Mouse (Mus musculus): ENCODE results near the gene Cacna1s. TPM values are rescaled to one million over a fixed set of nuclear protein-coding genes. Genes with fewer than 3 reads are reported as not detected.

The Cacna1s gene
- total RNA-seq, 2 experiments from 2014 or later = 1.5 to 1.7 TPM

- no peak for DNase-seq (ENCODE audit: low spot score in 2 of 2)
Observed at GRCm38 (mm10) chr1:136135046-136135445, 82.5 kb downstream of the Cacna1s start.

DNA sequence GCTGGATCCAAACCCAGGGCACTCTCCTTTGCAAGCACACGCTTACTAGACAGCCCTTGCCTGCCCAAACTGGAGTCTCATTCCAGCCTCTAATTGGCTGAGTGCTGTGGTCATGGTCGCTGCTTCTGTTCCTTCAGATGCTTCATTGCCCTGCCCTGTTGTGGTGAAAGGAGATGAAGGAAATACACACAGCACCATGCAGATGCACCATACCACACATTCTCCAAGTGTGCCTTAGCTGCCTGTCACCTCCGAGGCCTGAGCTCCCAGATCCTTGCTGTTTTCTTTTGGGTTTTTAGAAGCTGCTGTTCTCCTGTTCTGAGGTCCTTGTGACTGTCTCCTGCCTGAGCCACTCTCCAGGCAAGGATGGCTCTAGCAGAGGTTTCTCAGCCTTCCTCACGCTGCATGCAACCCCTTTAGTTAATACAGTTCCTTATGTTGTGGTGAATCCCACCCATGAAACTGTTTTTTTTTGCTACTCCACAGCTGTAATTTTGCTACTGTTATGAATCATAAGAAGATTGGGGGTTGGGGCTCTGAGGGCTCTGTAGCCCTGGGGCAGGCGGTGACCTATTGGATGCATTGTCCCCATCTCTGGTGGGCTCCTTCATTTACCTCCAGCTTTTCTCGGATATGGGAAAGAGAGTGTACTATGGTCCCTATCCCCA lies 83.4 kb downstream of the Cacna1s start:
- no peak for DNase-seq (ENCODE audit: low spot score in 2 of 2)

GRCm38 (mm10) chr1:136136547-136136946 lies 84.0 kb downstream of the Cacna1s start:
- no peak for DNase-seq (ENCODE audit: low spot score in 2 of 2)

DNA sequence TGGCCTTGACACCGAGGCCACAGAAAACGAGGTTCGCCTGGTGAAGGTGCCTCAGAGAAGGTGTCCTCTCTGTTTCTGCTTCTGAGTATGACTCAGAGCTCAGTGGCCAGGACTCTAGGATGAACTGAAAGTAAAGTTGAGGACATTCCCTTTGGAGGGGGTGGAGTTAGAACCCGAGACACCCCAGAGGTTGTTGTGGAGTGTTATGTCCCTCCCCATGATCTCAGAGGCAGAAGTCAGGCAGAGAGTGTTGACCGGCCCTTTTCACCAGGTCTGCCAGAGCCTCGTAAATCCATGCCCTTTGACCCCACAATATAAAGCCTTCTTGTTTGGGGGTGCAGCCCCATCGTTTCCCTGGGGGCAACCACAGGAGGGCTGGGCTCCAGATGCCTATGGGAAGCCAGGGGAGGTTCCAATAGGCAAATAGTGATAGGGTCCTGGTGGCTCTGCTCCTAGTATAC lies 84.6 kb downstream of the Cacna1s start:
- DNase-seq (ENCODE audit: low spot score in 2 of 2) = no peak

- DNase-seq (ENCODE audit: low spot score in 2 of 2) = peak in 1 of 2 experiments; percentile 35
Observed at GRCm38 (mm10) chr1:136137575-136137974, 85.0 kb downstream of the Cacna1s start.

GRCm38 (mm10) chr1:136138191-136138830 lies 85.8 kb downstream of the Cacna1s start:
- DNase-seq (ENCODE audit: low spot score in 2 of 2) = peak in 1 of 2 experiments; percentile 3

DNA sequence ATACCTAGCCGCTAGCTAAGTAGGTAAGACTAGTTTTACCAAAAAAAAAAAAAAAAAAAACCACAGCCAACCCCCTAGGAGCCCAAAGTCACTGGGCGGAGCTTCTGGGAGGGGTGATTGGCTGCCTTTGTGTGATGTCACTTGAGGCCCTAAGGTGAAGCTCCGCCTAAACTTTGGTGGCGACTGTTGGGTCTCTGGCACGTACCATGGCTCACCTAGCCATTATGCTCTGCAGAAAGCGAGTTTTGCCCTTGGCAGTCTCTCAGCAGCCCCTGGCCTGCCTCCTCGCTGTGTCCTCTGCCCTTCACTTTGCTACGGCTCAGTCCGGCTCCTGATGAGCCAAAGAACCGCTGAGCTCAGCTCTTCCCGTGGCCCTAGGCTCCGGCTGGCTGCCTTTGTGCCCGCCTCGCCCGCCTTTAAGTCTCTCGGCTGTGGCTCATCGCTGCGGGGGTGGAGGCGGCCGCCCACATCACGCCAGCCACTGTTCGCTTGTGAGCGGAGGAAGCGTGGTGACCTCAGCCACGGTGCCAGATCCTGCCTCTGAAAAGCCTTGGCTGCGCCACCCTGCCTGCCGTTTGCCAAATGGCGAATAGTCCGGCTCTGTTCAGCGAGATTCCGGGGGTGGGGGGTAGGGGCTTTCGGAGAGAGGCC lies 87.6 kb downstream of the Cacna1s start:
- DNase-seq (ENCODE audit: low spot score in 2 of 2) = peak; percentile 88 to 92

- peak in 1 of 2 experiments; percentile 42 for DNase-seq (ENCODE audit: low spot score in 2 of 2)
Observed at GRCm38 (mm10) chr1:136141176-136141950, 88.8 kb downstream of the Cacna1s start.

DNA sequence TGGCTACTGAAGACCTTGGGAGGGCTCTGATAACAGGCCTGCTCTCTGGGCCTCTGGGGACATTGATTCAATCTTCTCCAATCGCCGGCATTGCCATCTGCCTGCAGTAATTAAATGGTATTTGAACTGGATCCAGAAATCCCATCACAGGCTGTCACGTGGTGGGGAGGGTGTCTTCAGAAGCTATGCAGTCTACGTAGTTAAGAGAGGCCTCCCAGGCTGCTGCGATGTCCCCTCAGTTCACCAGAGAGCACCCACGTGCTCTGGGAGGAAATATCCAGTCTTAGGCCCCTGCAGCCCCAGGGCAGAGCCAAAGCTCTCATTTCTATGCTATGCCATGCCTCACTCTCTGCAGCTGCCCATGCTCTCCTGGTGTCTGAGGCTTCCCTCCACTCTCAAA lies 89.8 kb downstream of the Cacna1s start:
- peak in 1 of 2 experiments; percentile 63 for DNase-seq (ENCODE audit: low spot score in 2 of 2)

DNA sequence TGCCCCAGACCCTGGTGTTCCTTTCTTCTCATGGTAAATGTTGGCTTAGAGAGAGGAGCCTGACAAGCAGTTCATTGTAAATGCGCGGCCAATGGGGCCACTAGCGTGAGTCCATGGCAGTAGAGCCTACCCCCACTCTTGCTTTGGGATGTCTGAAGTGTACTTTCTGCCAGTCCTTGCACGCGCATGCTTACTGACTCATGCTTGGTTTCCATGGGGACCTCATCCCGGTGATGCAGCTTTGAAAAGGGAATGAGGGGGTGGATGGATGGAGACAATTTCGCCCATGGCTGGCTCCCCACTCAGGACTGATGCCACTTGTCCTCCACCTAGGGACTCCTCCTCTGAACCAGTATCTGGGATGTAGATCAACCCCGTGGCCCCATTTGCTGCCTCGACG lies 91.0 kb downstream of the Cacna1s start:
- DNase-seq (ENCODE audit: low spot score in 2 of 2) = peak; percentile 68 to 84

DNA sequence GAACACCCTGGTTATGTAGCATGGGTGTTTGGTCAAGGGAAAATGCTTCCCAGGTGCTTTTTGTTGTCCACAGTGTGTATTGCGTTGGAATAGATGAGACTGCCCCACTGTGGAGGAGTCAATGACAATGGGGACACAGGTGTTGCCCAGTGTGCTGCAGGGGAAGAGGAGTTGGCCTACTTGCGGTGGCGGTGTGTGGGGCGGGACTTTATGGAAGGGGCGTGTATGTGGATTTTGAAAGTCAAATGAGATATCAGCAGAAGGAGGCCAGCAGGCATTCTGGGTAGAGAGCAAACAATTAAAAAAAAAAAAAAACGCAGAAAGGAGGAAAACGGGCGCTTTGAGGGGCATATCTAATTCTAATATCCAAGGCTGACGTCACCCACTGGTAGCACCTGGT lies 97.2 kb downstream of the Cacna1s start:
- DNase-seq (ENCODE audit: low spot score in 2 of 2) = no peak

DNA sequence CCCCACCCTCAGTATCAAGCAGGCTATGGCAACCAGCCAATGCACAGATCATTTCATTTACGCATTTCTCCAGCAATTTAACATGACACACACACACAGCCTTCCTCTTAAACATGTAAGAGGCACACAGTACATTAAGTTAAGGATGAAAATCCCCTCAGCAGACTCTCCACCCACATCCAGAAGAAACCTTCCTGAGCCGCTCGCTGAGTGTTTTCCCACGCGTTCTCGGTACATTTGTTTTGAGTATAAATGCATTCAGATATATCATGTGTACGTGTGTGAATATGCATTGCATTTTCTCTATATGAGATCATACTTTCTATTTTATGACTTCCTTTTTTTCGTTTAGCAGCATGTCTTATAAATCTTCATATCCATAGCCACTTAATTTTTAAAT lies 98.8 kb downstream of the Cacna1s start:
- no peak for DNase-seq (ENCODE audit: low spot score in 2 of 2)

GRCm38 (mm10) chr1:136156304-136156703 lies 103.8 kb downstream of the Cacna1s start:
- no peak for DNase-seq (ENCODE audit: low spot score in 2 of 2)

DNA sequence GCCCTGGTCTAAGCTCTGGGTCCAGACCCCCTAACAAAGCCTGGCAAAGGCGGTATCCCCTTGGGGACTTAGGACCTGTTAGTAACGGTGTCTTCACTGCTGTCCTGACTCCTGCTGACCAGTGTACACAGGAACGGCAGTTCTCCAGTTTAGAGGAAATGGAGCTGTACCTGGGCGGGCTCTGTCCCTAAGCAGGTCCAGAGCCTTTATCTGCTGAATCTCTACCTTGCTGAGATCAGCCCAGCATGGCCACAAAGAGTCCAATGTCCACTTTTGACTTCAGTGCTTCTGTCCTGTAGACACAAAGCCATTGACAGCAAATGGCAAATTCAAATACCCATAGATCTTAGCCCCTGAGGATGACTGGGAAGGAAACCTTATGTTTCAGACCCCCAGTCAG lies 104.4 kb downstream of the Cacna1s start:
- no peak for DNase-seq (ENCODE audit: low spot score in 2 of 2)

DNA sequence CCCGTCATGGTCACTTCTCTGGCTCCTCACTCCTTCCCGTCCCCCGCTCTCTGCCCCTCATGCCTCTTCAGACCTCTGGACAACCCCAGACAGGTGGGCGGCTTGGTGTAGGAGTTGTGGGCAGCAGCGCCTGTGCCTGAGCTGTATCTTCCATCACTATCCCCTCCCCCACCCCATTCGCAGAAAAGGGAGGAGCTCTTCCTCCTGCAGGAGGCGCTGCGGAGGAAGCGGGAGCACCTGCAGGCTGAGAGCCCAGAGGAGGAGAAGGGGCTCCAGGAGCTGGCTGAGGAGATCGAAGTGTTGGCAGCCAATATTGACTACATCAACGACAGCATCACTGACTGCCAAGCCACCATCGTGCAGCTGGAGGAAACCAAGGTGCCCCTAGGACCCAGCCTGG lies 107.3 kb downstream of the Cacna1s start:
- DNase-seq (ENCODE audit: low spot score in 2 of 2) = no peak

DNA sequence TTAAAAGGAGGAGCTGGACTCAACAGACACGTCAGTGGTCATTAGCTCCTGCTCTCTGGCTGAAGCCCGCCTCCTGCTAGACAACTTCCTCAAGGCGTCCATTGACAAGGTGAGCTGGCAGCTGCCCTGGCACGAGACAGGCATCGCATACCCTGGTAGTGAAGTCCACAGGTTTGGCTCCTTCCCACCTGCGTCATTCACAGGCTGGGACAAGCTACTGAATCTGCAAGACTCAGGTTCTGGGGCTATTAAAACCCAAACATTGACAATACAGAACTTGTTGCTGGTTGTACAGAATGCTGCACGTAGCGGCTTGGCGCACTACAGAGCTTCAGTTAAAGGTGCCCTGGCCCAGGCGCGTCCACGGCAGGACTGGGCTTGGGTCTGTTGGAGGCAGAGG lies 107.7 kb downstream of the Cacna1s start:
- DNase-seq (ENCODE audit: low spot score in 2 of 2) = no peak

- DNase-seq (ENCODE audit: low spot score in 2 of 2) = no peak
Observed at GRCm38 (mm10) chr1:136160930-136161329, 108.4 kb downstream of the Cacna1s start.

- no peak for DNase-seq (ENCODE audit: low spot score in 2 of 2)
Observed at GRCm38 (mm10) chr1:136161333-136161921, 108.9 kb downstream of the Cacna1s start.

GRCm38 (mm10) chr1:136165436-136165835 lies 112.9 kb downstream of the Cacna1s start:
- no peak for DNase-seq (ENCODE audit: low spot score in 2 of 2)

DNA sequence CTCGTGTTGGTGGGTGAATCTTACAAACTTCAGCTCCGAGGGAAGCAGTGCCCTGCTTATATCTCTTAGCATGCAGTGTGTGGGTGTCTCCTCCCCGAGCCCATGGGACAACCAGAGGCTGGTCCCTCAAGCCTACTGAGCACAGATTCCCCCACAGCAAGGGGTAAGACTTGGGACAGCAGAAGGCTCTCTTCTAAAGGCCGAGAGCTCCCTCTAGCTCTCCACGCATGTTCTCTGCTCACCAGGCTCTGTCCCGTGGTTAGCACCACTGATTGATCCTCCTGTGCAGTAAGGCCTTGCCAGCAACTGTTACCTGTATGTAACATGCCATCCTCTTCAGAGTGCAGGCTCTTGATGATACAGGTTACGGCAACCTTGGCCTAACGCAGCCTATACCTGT lies 115.1 kb downstream of the Cacna1s start:
- DNase-seq (ENCODE audit: low spot score in 2 of 2) = peak; percentile 56 to 62

Measured in left cerebral cortex, adult 18-20 months (tissue).